Mouse (Mus musculus): ENCODE measurements around the gene Gm10591. TPM values are rescaled to one million over a fixed set of nuclear protein-coding genes. Genes with fewer than 3 reads are reported as not detected.
"Not testable (repeated sequence)": the region's sequence is repeated elsewhere in the genome, so short reads cannot be mapped to it uniquely, and the experiment has no call there.

Gene Gm10591
- polyA plus RNA-seq (2011; ENCODE audit: insufficient read length, low read depth, missing spikeins), result not detected in 2 replicates

GRCm38 (mm10) chr4:42611895-42612294 is at the start of gene Gm10591:
Gene Gm10591 (plus strand): TSS chr4:42612195.
- H3K4me1 ChIP-seq (ENCODE audit: control insufficient read depth, insufficient read depth, low read length); H3K27ac ChIP-seq (ENCODE audit: insufficient read depth, low read length); H3K4me3 ChIP-seq (ENCODE audit: insufficient read depth, low read length): not testable (repeated sequence)

- H3K4me1 ChIP-seq (ENCODE audit: control insufficient read depth, insufficient read depth, low read length); H3K4me3 ChIP-seq (ENCODE audit: insufficient read depth, low read length); H3K27ac ChIP-seq (ENCODE audit: insufficient read depth, low read length): not testable (repeated sequence)
These were observed 17.4 kb downstream of the Gm10591 start, which contains the start of gene Gm2564 for GRCm38 (mm10) chr4:42629419-42629818. Gene Gm2564 (plus strand): TSS chr4:42629719.

DNA sequence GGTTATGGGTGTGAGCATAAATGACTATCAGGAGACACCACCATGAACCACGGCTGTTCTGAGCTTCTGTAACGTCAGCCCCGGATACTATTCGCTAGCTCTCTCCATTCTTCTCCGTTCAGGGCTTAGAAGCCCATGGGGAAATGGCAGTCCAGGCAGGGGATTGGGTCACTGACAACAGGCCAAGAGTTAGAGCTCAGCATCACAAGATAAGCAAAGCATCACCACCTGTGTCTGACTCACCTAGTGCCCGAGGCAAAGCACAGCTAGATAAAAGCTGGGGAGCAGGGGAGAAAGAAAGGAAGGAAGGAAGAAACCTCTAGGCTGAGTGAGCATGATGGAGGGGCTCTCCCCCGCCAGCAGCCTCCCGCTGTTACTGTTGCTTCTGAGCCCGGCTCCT is 43.0 kb downstream of the Gm10591 start, which contains the start of gene Ccl27b:
Ccl27b (plus strand) TSS at position 301 of the 400 bp plus-strand sequence.
- H3K4me1 ChIP-seq (ENCODE audit: control insufficient read depth, insufficient read depth, low read length); H3K4me3 ChIP-seq (ENCODE audit: insufficient read depth, low read length): not testable (repeated sequence)

DNA sequence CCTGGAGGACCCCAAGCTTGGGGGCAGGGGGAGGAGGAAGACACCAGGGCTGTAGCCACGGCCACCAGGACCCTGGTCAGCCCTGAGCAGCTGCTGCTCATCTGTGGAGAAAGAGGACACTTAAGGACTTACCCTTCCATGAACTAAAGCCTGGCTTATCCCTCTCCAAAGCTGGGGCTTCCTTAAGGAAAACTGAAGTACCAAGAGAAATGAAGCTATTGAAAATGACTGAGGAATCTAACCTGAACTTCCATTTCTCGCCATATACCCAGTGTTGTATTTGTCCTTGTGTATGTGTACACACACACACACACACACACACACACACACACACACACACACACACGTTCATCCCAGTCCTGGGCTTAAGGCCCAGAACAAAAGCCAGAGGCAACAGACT is 49.8 kb downstream of the Gm10591 start, which contains the start of gene Il11ra2:
Il11ra2 (minus strand) TSS at position 101 of the 400 bp plus-strand sequence.
- H3K4me3 ChIP-seq (ENCODE audit: insufficient read depth, low read length); H3K4me1 ChIP-seq (ENCODE audit: control insufficient read depth, insufficient read depth, low read length); H3K27ac ChIP-seq (ENCODE audit: insufficient read depth, low read length): not testable (repeated sequence)

More for the DNA sequence above, 43.0 kb downstream of the Gm10591 start, which contains the start of gene Ccl27b:
- not testable (repeated sequence) for H3K27ac ChIP-seq (ENCODE audit: insufficient read depth, low read length)

Other genes starting within 250 kb of the Gm10591 start
- not detected in 2 replicates for gene Gm21586, start 172.8 kb upstream of the Gm10591 start, polyA plus RNA-seq (2011; ENCODE audit: insufficient read length, low read depth, missing spikeins)
- gene Gm2163, start 145.4 kb upstream of the Gm10591 start, polyA plus RNA-seq (2011; ENCODE audit: insufficient read length, low read depth, missing spikeins), result 0.19 TPM in 1 of 2 replicates, not detected in the other
- gene Fam205a2, start 84.0 kb upstream of the Gm10591 start, polyA plus RNA-seq (2011; ENCODE audit: insufficient read length, low read depth, missing spikeins), result not detected in 2 replicates
- gene Gm2564, start 17.5 kb downstream of the Gm10591 start, polyA plus RNA-seq (2011; ENCODE audit: insufficient read length, low read depth, missing spikeins), result not detected in 2 replicates
- gene Ccl27b, start 43.1 kb downstream of the Gm10591 start, polyA plus RNA-seq (2011; ENCODE audit: insufficient read length, low read depth, missing spikeins), result not detected in 2 replicates
- not detected in 2 replicates for gene Il11ra2, start 49.7 kb downstream of the Gm10591 start, polyA plus RNA-seq (2011; ENCODE audit: insufficient read length, low read depth, missing spikeins)
- gene 4930578G10Rik, start 123.3 kb downstream of the Gm10591 start, polyA plus RNA-seq (2011; ENCODE audit: insufficient read length, low read depth, missing spikeins), result not detected in 2 replicates
- not detected in 2 replicates for gene Ccl19, start 144.4 kb downstream of the Gm10591 start, polyA plus RNA-seq (2011; ENCODE audit: insufficient read length, low read depth, missing spikeins)
- gene Ccl21a, start 161.8 kb downstream of the Gm10591 start, polyA plus RNA-seq (2011; ENCODE audit: insufficient read length, low read depth, missing spikeins), result not detected in 2 replicates
- not detected in 2 replicates for gene Fam205a1, start 241.7 kb downstream of the Gm10591 start, polyA plus RNA-seq (2011; ENCODE audit: insufficient read length, low read depth, missing spikeins)
- 0.18 TPM in 1 of 2 replicates, not detected in the other for gene Gm12394, start 244.6 kb downstream of the Gm10591 start, polyA plus RNA-seq (2011; ENCODE audit: insufficient read length, low read depth, missing spikeins)